Mouse (Mus musculus) lung, postnatal 0 days (tissue): ENCODE data around the gene Flot1.

Experiments used
- CTCF ChIP-seq: IDR thresholded peaks from 2 replicates; pipeline ENCODE4 v1.5.1; 2016; ENCODE audit warnings: antibody characterized with exemption, mild to moderate bottlenecking
- EP300 ChIP-seq: IDR thresholded peaks from 2 replicates; pipeline ENCODE4 v1.6.1; 2016; ENCODE audit warnings: antibody characterized with exemption, mild to moderate bottlenecking, control low read depth

- TF ChIP-seq EP300 (no peak), CTCF (no peak)
Measured at GRCm38 (mm10) chr17:35837487-35837886, 14.5 kb downstream of the Flot1 start.
